Mouse (Mus musculus) heart, embryonic 15.5 days (tissue): ENCODE measurements at regions not wholly inside any gene's neighbourhood (a gene's known extent, or its start where the extent isn't known, plus 50 kb on each side); places are given as distances from the start of the nearest gene placed in this dataset.
"Not testable (repeated sequence)": the region's sequence is repeated elsewhere in the genome, so short reads cannot be mapped to it uniquely, and the experiment has no call there.

Experiments
- ATAC-seq: fragments of 200-750 bp; cut with Nextera tagmentation; replicated peaks from 2 replicates; pipeline ENCODE4 v1.8.0; 2017; ENCODE audit warnings: low read depth, moderate TSS enrichment; ENCODE audit not compliant: insufficient number of reproducible peaks, insufficient read depth, low FRiP score
- H3K27ac ChIP-seq: fragments of 300-500 bp; sonication (generic); 2 replicates; pipeline ENCODE4 v1.5.1; 2015; ENCODE audit warnings: mild to moderate bottlenecking, inconsistent platforms
- H3K27me3 ChIP-seq: fragments of 300-500 bp; sonication (generic); 2 replicates; pipeline ENCODE4 v1.6.1; 2015; ENCODE audit warnings: inconsistent platforms
- H3K36me3 ChIP-seq: fragments of 300-500 bp; sonication (generic); 2 replicates; pipeline ENCODE4 v1.6.1; 2015; ENCODE audit warnings: mild to moderate bottlenecking, inconsistent platforms
- H3K4me1 ChIP-seq: fragments of 300-500 bp; sonication (generic); replicated peaks from 2 replicates; pipeline ENCODE4 v1.6.1; 2015; ENCODE audit warnings: inconsistent platforms
- H3K4me2 ChIP-seq: fragments of 300-500 bp; sonication (generic); 2 replicates; pipeline ENCODE4 v1.6.1; 2015; ENCODE audit warnings: inconsistent platforms, mild to moderate bottlenecking, moderate library complexity
- H3K4me3 ChIP-seq: fragments of 300-500 bp; sonication (generic); 2 replicates; pipeline ENCODE4 v1.5.1; 2015; ENCODE audit warnings: mild to moderate bottlenecking, inconsistent platforms
- H3K9ac ChIP-seq: fragments of 300-500 bp; sonication (generic); 2 replicates; pipeline ENCODE4 v1.6.1; 2015; ENCODE audit warnings: mild to moderate bottlenecking, inconsistent platforms
- H3K9me3 ChIP-seq: fragments of 300-500 bp; sonication (generic); replicated peaks from 2 replicates; pipeline ENCODE4 v1.6.1; 2016; ENCODE audit warnings: inconsistent platforms
- WGBS: fragments of 180-500 bp; shearing (Covaris S2); methylation state at CpG from one replicate; pipeline ENCODE4 v1.1.7; 2015; ENCODE audit warnings: mixed read lengths; 5-methylcytosine and 5-hydroxymethylcytosine counted together

DNA sequence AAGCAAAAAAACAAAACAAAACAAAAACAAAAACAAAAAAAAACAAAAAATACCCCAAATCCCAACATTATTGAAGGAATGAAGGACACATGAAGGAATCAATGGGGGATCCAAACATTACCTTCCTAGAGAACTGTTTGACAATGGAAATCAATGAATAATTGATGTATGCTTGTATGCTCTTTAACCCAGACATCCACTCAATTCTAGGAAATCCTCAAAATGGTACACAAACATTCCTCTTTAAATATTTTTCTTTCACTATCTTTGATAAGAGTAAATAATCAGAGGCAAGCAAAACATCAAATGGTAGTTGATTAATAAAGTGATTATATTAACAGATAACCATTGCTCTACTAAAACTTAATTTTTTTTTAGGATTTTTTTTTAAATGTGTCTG, 118.9 kb upstream of the Trim24 start:
- Histone ChIP-seq H3K4me1 (no peaks in the 10 kb centered on the region), H3K27ac (no peak overlapping the region), H3K4me3 (no peak overlapping the region), H3K9me3 (no peaks in the 10 kb centered on the region), H3K9ac (no peak overlapping the region), H3K4me2 (no peak overlapping the region), H3K36me3 (no peaks in the 10 kb centered on the region), H3K27me3 (no peaks in the 10 kb centered on the region)
- no peak for ATAC-seq

- H3K9ac ChIP-seq, H3K9me3 ChIP-seq, ATAC-seq, H3K4me3 ChIP-seq, H3K4me1 ChIP-seq, H3K27me3 ChIP-seq, H3K4me2 ChIP-seq, H3K27ac ChIP-seq, H3K36me3 ChIP-seq: not testable (repeated sequence)
- WGBS, result 87% methylated on average over 4 of the region's 5 CpGs
Measured at GRCm38 (mm10) chr6:37761003-37761402, 109.6 kb upstream of the Trim24 start.

- no peaks in the 10 kb centered on the region for H3K27me3 ChIP-seq
- no peak overlapping the region for H3K27ac ChIP-seq
- no peaks in the 10 kb centered on the region for H3K9me3 ChIP-seq
- no peaks in the 10 kb centered on the region for H3K36me3 ChIP-seq
- H3K9ac ChIP-seq, result no peak overlapping the region
- no peak overlapping the region for H3K4me3 ChIP-seq
- no peaks in the 10 kb centered on the region for H3K4me1 ChIP-seq
- no peak for ATAC-seq
- WGBS, result 50% methylated on average over 2 of the region's 2 CpGs
- H3K4me2 ChIP-seq, result no peak overlapping the region
Measured at GRCm38 (mm10) chr6:37763036-37763435, 107.6 kb upstream of the Trim24 start.

DNA sequence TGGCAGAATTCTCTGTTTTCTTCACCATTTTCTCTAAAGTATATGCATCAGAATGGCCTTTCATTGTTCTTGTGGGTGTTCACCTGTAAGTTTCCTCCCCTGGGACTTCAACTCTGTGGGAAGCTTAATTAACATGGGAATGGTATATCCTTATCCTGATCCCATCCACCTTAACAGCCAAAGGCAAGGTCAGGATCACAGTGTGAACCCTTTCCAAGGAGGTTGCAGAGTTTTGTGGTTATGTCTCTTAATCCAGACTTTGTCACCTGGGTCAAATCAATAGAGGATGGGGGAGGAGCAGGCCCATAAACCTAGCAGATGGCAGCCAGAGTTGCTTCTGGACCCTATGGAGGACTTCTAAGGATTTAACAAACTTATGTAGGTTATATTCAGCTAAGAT, 102.9 kb upstream of the Trim24 start:
- Histone ChIP-seq H3K9ac (no peak overlapping the region), H3K27ac (no peak overlapping the region), H3K36me3 (no peaks in the 10 kb centered on the region), H3K27me3 (no peaks in the 10 kb centered on the region), H3K9me3 (no peaks in the 10 kb centered on the region), H3K4me1 (no peaks in the 10 kb centered on the region), H3K4me3 (no peak overlapping the region), H3K4me2 (no peak overlapping the region)
- no peak for ATAC-seq

GRCm38 (mm10) chr6:37773294-37773693, 97.3 kb upstream of the Trim24 start:
- no peak overlapping the region for H3K4me2 ChIP-seq
- no peaks in the 10 kb centered on the region for H3K36me3 ChIP-seq
- H3K4me3 ChIP-seq, result no peak overlapping the region
- H3K9ac ChIP-seq, result no peak overlapping the region
- H3K9me3 ChIP-seq, result 0 out of 2 replicates have a peak, but pooled peaks cover 4% of the 10 kb centered on the region
- no peaks in the 10 kb centered on the region for H3K4me1 ChIP-seq
- no peak for ATAC-seq
- H3K27ac ChIP-seq, result no peak overlapping the region
- no peaks in the 10 kb centered on the region for H3K27me3 ChIP-seq

- no peak overlapping the region for H3K27ac ChIP-seq
- ATAC-seq, result no peak
- H3K27me3 ChIP-seq, result no peaks in the 10 kb centered on the region
- H3K4me1 ChIP-seq, result no peaks in the 10 kb centered on the region
- no peak overlapping the region for H3K4me3 ChIP-seq
- H3K36me3 ChIP-seq, result no peaks in the 10 kb centered on the region
- H3K9me3 ChIP-seq, result 0 out of 2 replicates have a peak, but pooled peaks cover 4% of the 10 kb centered on the region
- H3K9ac ChIP-seq, result no peak overlapping the region
- H3K4me2 ChIP-seq, result no peak overlapping the region
Measured at GRCm38 (mm10) chr6:37775151-37775550, 95.5 kb upstream of the Trim24 start.

GRCm38 (mm10) chr6:37779893-37780292, 90.7 kb upstream of the Trim24 start:
- Histone ChIP-seq H3K4me1 (no peaks in the 10 kb centered on the region), H3K9ac (no peak overlapping the region), H3K4me2 (no peak overlapping the region), H3K36me3 (no peaks in the 10 kb centered on the region), H3K27me3 (no peaks in the 10 kb centered on the region), H3K9me3 (peaks cover 12% of the 10 kb centered on the region; the same call in 1 of the 2 replicates), H3K27ac (no peak overlapping the region), H3K4me3 (no peak overlapping the region)
- ATAC-seq, result no peak

- H3K4me3 ChIP-seq, result no peak overlapping the region
Measured at GRCm38 (mm10) chr6:37781894-37782293, 88.7 kb upstream of the Trim24 start.

DNA sequence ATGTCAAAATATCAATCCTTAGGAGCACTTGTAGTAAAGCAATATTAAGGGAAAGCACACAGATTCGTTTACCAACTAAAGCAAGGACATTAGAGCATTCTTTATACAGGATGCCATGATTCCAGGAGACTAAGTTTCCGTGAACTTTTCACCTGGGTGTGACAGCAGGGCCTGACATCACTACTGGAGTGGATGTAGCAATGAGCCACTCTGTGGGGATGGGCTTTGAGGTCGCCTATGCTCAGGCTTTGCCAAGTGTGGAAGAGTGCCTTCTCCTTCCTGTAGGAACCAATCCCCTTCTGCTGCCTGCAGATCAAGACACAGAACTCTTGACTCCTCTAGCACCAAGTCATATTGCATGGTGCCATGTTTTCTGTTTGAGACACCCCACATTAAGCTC, 85.3 kb upstream of the Trim24 start:
- peaks cover 12% of the 10 kb centered on the region; the same call in 1 of the 2 replicates for H3K9me3 ChIP-seq
- H3K27ac ChIP-seq, H3K36me3 ChIP-seq, H3K4me3 ChIP-seq, H3K4me1 ChIP-seq, H3K9ac ChIP-seq, H3K4me2 ChIP-seq, H3K27me3 ChIP-seq, ATAC-seq: not testable (repeated sequence)
- WGBS, result 80% methylated on average over 3 of the region's 3 CpGs

More at GRCm38 (mm10) chr6:37781894-37782293, 88.7 kb upstream of the Trim24 start:
- no peak for ATAC-seq
- Histone ChIP-seq H3K27ac (no peak overlapping the region), H3K9ac (no peak overlapping the region), H3K4me1 (no peaks in the 10 kb centered on the region), H3K9me3 (peaks cover 12% of the 10 kb centered on the region; the same call in 1 of the 2 replicates), H3K36me3 (no peaks in the 10 kb centered on the region), H3K4me2 (no peak overlapping the region), H3K27me3 (no peaks in the 10 kb centered on the region)

- Histone ChIP-seq H3K9ac (no peak overlapping the region), H3K4me3 (no peak overlapping the region), H3K36me3 (no peaks in the 10 kb centered on the region), H3K27me3 (no peaks in the 10 kb centered on the region), H3K4me2 (no peak overlapping the region), H3K9me3 (peaks cover 12% of the 10 kb centered on the region; the same call in 1 of the 2 replicates), H3K27ac (no peak overlapping the region), H3K4me1 (no peaks in the 10 kb centered on the region)
- 81% methylated on average over 7 of the region's 7 CpGs for WGBS
- no peak for ATAC-seq
Measured at GRCm38 (mm10) chr6:37785741-37786140, 84.9 kb upstream of the Trim24 start.

- H3K27ac ChIP-seq, H3K9me3 ChIP-seq, H3K9ac ChIP-seq, H3K27me3 ChIP-seq, H3K4me2 ChIP-seq, H3K4me1 ChIP-seq, ATAC-seq, H3K36me3 ChIP-seq, H3K4me3 ChIP-seq: not testable (repeated sequence)
- WGBS, result 81% methylated on average over 4 of the region's 8 CpGs
Measured at GRCm38 (mm10) chr6:37787858-37788257, 82.8 kb upstream of the Trim24 start.

GRCm38 (mm10) chr6:37790878-37791277, 79.7 kb upstream of the Trim24 start:
- no peaks in the 10 kb centered on the region for H3K9me3 ChIP-seq
- no peak for ATAC-seq
- H3K4me3 ChIP-seq, result no peak overlapping the region
- H3K27me3 ChIP-seq, result no peaks in the 10 kb centered on the region
- H3K36me3 ChIP-seq, result no peaks in the 10 kb centered on the region
- H3K9ac ChIP-seq, result no peak overlapping the region
- 82% methylated on average over 1 of the region's 1 CpGs for WGBS
- H3K27ac ChIP-seq, result no peak overlapping the region
- no peaks in the 10 kb centered on the region for H3K4me1 ChIP-seq
- H3K4me2 ChIP-seq, result no peak overlapping the region

DNA sequence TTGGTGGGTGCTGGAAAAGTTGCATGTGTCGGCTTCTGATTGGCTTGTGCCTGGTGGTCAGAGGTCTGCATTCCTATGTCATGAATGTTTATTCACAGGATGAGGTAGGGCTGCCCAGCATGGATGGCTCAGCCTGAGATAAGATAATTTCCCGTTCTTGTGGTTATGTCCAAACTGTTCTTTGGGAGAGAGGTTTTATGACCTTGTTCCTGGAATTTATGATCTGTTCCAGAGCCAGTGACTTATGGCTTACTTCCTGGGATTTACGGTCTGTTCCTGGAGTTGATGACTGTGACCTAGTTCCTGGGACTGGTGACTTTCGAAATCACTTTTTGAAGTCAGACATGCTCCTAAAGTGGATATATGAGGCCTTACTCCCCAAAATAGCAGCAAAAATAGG, 76.4 kb upstream of the Trim24 start:
- H3K36me3 ChIP-seq, result no peaks in the 10 kb centered on the region
- H3K9me3 ChIP-seq, result no peaks in the 10 kb centered on the region
- H3K9ac ChIP-seq, result no peak overlapping the region
- H3K4me1 ChIP-seq, result no peaks in the 10 kb centered on the region
- no peak overlapping the region for H3K27ac ChIP-seq
- H3K27me3 ChIP-seq, result no peaks in the 10 kb centered on the region
- H3K4me3 ChIP-seq, result no peak overlapping the region
- ATAC-seq, result no peak
- 60% methylated on average over 4 of the region's 4 CpGs for WGBS
- H3K4me2 ChIP-seq, result no peak overlapping the region
